Mouse (Mus musculus): ENCODE results near the gene Slc16a10.
A peak's percentile ranks its signal among the peaks of the same experiment; 100 is the strongest.

The Slc16a10 gene

DNA sequence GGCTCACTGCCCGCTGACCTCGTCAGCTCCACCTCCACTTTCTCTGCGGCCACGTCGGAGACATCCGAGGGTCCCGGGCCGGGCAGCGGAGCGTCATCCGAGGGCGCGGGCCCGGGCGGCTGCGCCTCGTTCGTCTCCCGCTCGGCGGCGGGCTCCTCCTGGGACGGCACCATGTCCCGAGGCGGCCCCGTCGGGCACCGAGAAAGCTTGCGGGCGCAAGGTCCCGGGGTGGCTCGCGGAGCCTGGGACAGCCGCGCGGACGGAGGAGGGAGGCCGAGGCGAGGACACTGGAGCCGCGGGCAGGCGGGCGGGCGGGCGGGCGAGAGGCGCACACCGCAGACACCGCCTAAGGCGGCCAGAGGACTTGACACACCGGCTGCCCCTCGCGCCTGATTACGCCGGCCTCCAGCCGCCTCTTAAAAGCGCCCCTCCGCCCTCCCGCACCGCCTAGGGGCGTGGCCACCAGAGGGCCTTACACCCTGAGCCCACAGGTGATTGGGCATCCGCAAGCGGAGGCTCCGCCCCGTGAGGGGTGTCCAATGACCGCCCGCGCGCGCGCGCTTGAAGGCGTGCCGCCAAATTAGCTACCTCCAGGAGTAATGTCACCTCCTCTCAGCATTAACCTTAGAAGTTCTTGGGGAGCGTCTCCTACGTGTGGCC is at the start of gene Slc16a10:
Gene Slc16a10, minus strand, starts transcription at position 395 of the 660 bp plus-strand sequence.
- DNase-seq, result peak; percentile 97

GRCm38 (mm10) chr10:40191338-40191979 is 49.4 kb upstream of the Slc16a10 start:
- no peak for DNase-seq

DNA sequence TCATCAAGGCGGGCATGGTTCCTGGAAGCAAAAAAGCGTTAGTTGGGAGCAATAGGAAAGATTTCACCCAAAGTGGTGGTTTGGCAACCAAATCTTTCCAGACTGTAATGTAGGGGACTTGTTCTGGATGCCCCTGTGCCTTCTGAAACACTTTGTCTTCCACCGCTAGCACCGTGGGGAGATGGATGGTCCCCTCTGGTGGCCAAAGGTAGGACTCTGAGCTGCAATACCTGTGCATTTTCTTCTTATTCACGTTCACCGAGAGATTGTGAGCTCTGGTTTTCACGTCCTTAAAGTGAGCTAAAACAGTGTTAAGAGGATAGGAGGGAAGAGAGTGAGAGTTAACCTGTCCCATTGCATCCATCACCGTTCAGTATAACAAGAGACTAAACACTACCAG is 48.8 kb upstream of the Slc16a10 start:
- no peak for DNase-seq

GRCm38 (mm10) chr10:40189689-40190088 is 47.6 kb upstream of the Slc16a10 start:
- no peak for DNase-seq

DNA sequence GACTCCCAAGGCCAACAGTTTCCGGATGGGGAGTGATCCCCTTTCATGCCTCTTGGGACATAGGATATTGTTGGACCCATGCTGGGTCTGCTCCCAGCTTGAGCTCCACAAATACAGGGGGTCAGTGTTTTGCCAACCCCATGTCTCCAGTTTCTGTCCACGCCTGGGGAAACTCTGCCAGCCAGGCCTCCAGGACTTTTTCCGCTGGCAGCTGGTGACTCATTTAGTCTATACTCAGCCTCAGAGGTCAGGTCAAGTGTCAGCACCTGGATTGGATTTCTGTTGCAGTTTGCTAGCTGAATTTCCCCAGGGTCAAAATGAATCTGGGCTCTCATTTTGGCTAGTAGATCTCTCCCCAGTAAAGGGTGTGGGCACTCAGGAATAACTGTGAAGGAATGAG is 46.8 kb upstream of the Slc16a10 start:
- DNase-seq, result no peak

DNA sequence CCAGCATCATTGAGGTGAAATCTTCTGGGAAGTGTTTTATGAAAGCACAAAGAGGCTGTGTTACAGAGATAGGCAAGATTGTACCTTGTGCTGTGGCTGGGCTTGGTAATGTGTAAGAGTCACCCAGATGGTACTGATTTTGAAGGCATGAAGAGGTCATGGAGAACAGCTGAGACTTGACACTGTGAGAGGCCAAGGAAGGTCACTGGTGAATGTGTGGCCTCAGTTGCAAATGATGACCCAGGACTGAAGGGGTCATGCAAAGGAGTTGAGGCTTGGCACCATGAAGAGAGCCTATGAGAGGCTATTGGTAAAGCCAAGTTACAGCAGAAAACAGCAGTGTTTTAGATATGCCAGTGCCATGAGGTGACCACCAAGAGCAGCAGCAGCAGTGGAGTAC is 43.9 kb upstream of the Slc16a10 start:
- DNase-seq, result no peak

DNA sequence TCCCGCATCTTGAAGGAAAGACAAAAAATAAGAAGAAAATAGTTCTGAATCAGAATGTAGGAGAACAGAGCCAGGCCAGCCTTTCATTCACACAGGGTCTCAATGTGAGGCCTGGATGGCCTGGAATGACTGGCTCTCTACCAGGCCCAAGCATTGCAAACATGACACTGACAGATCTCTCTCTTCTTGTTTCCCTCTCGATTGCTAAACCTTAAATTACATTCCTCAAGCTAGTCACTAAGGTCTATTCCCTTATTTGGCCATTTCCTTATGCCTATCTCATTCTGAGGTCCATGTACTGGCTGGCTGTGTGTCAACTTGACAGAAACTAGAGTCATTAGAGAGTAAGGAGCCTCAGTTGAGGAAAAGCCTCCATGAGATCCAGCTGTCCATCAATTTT is 38.0 kb upstream of the Slc16a10 start:
- DNase-seq, result no peak

DNA sequence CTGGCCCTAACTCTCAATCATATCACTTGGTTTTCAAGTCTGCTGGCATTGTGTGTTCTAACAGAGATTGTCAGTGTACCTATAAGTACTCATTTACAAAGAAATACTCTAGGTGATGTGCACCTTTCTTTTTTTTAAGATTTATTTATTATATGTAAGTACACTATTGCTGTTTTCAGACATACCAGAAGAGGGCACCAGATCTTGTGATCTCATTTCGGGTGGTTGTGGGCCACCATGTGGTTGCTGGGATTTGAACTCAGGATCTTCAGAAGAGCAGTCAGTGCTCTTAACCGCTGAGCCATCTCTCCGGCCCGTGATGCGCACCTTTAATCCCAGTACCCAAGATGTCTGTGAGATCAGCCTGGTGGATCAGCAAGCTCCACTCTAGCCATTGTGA is 37.1 kb upstream of the Slc16a10 start:
- no peak for DNase-seq

DNA sequence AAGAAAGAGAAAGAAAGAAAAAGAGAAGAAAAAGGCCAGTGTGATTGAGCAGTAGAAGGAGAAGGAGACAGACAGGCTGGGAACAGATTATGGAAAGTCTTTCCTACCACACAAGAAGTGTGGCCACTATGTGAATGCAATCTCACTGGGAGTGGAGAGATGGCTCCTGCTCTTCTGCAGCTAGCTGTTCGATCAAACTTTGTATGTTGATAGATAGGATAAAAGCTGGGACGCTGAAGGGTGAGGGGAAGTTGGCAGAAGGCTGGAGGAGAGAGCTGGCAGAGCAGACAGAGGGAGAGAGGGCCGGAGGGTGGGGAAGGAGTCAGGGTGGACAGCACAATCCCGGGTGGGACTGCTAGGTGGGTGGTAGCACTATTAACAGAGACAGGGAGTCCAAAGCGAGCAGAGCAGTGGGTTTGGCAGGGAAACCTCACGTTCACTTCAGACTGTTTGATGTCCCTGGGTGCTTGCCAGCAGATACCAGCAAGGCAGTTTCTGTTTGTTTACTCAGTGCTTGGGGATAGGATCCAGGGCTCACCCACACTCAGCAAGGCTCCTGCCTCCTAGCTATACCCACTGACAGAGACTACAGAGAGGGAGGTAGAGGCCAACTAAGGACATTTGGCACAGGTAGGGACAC is 35.4 kb upstream of the Slc16a10 start:
- no peak for DNase-seq

DNA sequence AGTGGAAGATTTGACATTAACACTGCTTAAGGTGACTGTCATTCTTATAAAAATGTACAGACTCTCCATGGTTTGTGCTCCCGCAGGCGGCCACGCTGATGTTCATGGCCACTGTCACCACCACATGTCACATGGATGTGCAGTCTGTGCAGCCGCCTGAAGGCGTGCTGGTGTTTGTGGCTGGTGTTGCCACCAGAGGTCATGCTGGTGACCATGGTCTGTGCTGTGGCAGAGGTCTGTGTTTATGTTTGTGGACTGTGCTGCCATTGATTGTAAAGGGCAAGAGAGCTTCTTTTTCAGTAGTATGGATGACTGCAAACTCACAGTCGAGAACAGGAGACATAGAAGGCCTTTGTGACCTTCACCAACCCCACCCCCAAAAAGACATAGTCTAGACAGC is 30.1 kb upstream of the Slc16a10 start:
- no peak for DNase-seq

GRCm38 (mm10) chr10:40171211-40171610 is 29.2 kb upstream of the Slc16a10 start:
- DNase-seq, result no peak

DNA sequence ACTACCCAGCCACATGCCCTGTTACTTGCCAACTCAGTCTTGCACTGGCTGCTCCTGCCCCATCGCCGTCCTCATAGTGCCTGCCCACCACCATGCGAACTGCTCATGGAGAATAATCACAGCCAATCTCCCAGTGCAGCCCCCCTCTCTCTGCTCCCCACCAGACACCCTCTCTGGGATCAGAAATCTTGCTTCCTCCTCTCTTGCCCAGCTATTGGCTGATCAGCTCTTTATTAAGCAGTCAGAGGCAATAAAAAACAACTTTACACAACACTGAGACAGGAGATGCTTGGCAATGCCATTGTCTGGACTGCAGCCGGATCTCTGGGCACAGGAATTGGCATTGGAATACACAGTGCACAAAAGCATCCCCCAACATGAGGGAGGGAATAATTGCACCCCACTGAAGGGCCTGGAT is 28.1 kb upstream of the Slc16a10 start:
- no peak for DNase-seq

DNA sequence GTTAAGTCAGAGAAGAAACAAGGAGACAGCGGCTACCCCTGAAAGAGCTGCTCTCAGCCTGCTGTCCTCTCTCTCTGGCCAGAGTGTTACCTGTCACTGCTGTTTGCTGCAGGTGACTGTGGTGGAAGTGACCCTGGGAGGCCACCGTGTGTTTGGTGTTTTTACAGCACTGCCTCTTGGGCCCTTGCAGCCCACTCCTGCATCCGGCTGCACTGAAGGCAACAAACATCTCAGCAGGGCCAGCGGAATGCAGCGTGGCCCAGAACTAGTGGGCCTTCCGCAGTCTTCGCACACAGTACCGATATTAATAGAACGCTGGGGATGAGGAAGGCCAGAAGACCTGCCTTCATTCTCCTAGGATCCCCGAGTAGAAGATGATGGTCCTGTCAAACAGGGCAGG is 27.5 kb upstream of the Slc16a10 start:
- no peak for DNase-seq

DNA sequence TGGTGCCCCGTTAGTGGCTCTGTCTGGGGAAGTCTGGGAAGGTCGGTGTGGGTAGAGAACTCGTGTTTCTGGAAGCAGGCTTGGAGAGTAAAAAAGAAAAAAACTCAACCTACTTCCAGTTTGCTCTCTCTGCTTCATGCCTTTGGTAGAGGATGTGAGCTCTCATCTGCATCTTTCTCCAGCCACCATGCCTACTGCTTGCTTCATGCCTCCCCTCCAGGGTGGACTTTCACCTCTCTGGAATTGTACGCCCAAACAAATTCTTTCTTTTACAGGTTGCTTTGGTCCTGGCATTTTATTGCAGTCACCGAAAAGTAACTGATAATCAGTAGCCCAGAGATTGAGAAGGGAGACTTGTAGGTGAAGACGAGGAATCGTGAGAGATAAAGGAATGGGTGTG is 27.0 kb upstream of the Slc16a10 start:
- no peak for DNase-seq

DNA sequence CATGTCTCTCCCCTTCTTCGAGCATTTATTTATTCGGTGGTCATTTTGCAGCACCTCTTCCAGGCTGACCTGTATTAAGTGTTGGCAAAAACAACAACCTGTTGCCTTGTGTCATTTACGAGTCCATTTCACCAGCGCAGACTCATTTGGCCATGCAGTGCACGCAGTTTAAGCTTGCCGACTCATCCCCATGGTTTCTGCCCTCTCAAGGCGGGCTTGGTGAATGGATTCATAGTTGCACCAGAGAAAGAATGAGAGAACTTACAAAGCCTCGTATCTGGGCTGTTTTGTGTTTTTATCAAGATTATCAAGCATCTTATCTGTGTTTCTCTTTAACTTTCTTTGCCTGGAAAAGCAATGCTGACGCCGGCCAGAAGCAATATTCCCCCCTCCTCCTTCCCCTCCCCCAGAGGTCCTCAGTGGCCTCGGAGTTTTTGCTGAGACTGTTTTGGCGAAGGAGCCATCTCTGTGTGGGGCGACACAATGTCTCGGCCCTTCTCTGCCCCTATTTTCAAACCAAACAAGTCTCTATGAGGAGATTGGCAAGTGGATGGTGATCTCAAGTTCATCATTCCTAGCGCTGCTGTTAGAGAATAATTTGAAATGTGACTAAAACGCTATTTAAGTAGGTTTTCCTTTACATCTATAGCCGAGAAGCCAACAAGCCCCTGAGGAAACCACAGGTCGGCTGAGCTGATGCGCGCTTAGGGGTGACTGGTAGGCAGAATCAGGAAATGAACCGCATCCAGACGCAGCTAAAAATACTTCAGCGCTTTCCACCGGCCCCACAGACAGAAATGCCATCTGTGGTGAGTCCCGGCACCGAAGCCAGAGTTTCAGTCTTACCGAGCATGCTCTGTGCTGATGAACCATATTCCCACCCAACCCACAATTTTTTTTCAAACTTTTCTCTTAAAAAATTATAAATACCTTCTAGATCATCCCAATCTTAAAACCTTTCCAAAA is 22.6 kb upstream of the Slc16a10 start:
- DNase-seq, result peak; percentile 28

DNA sequence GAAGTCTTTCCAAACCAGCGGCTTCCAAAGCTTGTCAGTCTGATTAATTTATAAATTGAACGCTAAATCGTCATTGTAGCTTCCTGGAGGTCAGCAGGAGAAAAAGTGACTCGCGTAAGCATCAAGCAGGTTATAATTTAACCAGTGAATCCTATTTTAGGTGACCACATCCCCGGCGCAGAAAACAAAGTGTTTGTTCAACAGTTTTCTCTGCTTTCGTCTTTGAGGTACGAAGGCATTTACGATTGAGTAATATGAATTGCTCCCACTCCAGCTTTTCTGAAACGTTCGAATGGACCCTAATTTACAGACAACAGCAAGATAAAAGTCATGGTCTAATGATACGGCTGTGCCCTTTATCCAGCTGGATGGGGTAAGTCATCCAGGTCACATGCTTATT is 21.9 kb upstream of the Slc16a10 start:
- DNase-seq, result no peak

GRCm38 (mm10) chr10:40163338-40163737 is 21.3 kb upstream of the Slc16a10 start:
- DNase-seq, result no peak

- no peak for DNase-seq
These were observed 19.7 kb upstream of the Slc16a10 start for GRCm38 (mm10) chr10:40161701-40162255.

GRCm38 (mm10) chr10:40161236-40161635 is 19.2 kb upstream of the Slc16a10 start:
- DNase-seq, result no peak

DNA sequence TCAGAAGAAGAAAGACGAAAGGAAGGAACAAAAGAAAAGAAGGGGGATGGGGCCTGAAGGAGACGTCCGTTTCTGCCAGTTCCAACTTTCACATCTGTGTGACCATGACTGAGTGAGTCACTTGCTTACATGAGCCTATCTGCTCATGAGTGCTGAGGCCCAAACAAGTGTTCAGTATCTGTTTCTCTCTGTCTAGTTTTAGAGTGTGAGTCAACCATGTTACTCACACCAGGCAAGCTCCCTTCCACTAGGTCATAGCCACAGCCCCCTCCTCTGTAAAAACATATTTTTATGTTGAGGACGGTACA is 10.4 kb upstream of the Slc16a10 start:
- DNase-seq, result no peak

DNA sequence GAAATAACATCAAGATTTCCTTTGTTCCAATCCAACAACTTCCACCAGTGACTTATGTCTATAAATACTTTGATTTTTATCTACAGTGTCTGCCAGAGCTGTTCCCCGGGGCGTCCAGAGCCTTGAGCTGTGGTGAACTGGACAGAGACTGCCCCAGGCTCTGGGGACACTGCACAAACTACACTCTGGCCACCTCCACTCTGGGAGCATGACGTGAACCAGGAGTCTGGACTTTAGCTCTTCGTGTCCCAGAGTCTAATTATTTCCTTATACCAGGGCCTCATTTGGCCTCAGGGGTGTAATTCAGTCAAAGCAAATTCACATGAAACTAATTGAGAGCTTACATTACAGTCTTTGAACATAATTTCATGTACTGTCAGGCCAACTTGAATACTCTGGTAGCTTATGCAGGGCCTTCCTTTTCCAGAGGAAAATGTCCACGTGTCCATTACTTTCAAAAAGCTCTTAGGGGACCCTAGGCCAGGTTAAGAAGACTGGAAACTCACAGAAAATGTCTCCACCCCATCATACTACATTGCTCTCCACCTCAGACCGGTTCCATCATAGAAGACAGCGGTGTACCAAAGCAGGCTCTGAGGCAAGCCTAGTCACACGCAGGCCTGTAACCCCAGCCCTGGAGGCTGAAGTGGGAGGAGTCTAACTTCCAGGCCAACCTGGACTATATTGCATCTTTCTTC is 9.9 kb upstream of the Slc16a10 start:
- no peak for DNase-seq

GRCm38 (mm10) chr10:40149584-40150145 is 7.6 kb upstream of the Slc16a10 start:
- DNase-seq, result no peak

All from cerebellum, adult 11 months (tissue).